Mouse (Mus musculus): Measurements from ENCODE around the gene Rccd1. TPM values are rescaled to one million over a fixed set of nuclear protein-coding genes. Genes with fewer than 3 reads are reported as not detected.

Gene Rccd1
- polyA plus RNA-seq, 1 experiment from 2014 or later: 16.1 TPM

DNA sequence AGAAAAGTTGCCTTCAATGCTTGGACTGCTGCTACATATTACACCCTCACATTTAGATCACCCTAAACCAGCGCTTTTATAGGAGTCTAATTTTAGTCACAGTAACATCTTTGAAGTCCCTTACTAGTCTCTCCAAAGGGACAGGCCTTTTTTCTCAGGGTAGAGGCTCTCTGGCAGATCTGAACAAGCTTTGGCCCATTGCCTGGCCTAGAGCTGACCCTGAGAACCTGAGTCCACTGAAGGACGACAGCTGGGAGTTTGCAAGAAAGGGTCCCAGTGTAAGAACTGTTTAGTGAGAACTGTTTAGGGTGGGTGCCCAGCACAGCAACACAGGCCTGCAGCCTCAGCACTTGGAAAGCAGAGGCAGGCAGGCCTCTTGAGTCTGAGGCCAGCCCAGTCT is 41.5 kb upstream of the Rccd1 start:
- Histone ChIP-seq H3K9ac (no peak overlapping the region), H3K4me3 (no peak overlapping the region), H3K4me2 (no peak overlapping the region), H3K27ac (no peak overlapping the region), H3K4me1 (replicated peaks) (peaks cover 19% of the 10 kb centered on the region), H3K27me3 (no peaks in the 10 kb centered on the region), H3K9me3 (no peaks in the 10 kb centered on the region), H3K36me3 (peaks cover 78% of the 10 kb centered on the region)
- WGBS: 79% methylated on average over 2 of the region's 2 CpGs
- ATAC-seq (ENCODE audit: low FRiP score): no peak

DNA sequence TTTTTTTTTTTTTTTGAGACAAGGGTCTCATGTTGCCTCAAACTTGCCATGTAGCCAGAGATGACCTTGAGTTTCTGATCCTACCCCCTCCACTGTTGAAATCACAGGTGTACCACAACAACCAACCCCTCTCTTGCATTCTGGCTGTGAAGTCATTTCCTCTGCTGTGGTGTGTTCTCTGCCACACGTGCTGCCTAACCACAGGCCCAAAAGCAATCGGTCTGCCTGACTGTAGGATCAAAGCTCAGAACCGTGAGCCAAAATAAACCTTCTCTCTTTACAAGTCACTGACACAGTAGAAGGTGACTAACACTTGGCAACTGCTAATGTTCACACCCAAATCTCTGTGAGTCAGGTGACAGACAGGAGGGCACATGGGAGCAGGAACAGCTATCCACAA is 36.2 kb upstream of the Rccd1 start:
- Histone ChIP-seq H3K27me3 (no peaks in the 10 kb centered on the region), H3K36me3 (peaks cover 98% of the 10 kb centered on the region), H3K4me1 (replicated peaks) (peaks cover 11% of the 10 kb centered on the region), H3K27ac (no peak overlapping the region), H3K4me3 (no peak overlapping the region), H3K9ac (no peak overlapping the region), H3K4me2 (no peak overlapping the region), H3K9me3 (no peaks in the 10 kb centered on the region)
- WGBS: 80% methylated on average over 3 of the region's 3 CpGs
- ATAC-seq (ENCODE audit: low FRiP score): no peak

DNA sequence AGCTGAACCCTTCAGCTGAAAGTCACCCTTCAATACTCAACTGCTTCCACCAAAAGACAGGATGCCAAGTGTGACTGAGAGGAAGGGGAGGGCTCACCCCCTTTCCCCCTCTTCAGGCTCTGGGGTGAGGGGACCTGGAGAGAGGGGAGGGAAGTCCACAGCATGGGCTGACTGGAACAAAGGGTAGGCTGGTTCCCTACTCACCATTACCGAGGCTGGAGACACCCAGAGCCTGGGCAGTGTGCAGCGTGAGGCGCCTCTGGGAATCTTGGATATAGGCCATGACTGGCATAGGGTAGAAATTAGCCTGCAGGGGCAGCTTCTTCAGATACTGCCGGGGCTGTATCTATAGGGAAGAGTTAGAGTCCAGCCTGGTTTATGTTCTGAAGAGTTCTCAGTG is 33.8 kb upstream of the Rccd1 start:
- Histone ChIP-seq H3K4me1 (replicated peaks) (peaks cover 11% of the 10 kb centered on the region), H3K9ac (no peak overlapping the region), H3K27me3 (no peaks in the 10 kb centered on the region), H3K9me3 (no peaks in the 10 kb centered on the region), H3K27ac (no peak overlapping the region), H3K36me3 (peaks cover 92% of the 10 kb centered on the region), H3K4me2 (no peak overlapping the region), H3K4me3 (no peak overlapping the region)
- ATAC-seq (ENCODE audit: low FRiP score): no peak
- whole genome bisulfite sequencing: 60% methylated on average over 4 of the region's 4 CpGs

DNA sequence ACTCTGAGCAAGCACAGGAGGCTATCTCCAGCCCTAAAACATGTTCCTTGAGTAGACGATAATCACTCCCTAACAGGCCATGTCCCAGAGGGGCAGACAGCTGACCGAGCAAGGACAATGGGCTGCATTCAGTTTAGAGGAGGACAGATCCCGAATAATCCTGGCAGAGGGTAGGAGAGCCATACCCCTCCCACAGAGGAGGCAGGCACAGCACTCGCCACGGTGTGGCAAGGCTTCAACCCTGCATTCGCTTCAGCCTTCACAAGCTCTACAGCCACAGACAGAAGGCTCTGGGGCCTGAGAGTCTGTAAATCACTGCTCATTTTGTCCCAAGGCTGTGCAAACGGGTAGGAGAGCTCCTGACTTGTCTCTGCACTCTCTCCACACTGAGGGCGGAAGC is 32.9 kb upstream of the Rccd1 start:
- Histone ChIP-seq H3K4me2 (no peak overlapping the region), H3K9me3 (no peaks in the 10 kb centered on the region), H3K9ac (no peak overlapping the region), H3K27me3 (no peaks in the 10 kb centered on the region), H3K4me1 (replicated peaks) (peaks cover 11% of the 10 kb centered on the region), H3K27ac (peak overlapping the region; percentile 23; the same call in 1 of the 2 replicates), H3K4me3 (no peak overlapping the region), H3K36me3 (peaks cover 92% of the 10 kb centered on the region)
- WGBS: 22% methylated on average over 8 of the region's 8 CpGs
- peak; percentile 32; the same call in 1 of the 2 replicates for ATAC-seq (ENCODE audit: low FRiP score)

DNA sequence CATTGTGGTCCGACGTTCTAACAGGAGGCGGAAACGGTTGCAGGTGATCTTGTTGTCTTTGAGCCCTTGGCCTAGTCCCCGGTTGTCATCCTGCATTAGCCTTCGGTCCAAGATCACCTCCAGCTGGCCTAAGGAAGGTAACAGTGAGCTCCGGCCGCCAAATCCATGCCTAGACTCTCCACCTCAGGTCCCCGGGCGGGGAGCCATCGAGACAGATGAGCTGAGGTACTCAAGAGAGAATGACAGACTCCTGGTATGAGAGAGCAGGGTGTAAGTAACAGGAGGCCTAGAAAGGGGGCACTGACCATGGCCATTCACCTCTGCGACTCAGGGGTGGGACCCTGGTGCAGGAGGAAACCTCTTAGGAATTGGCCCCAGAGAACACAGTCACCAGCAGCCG is 32.1 kb upstream of the Rccd1 start:
- Histone ChIP-seq H3K36me3 (peaks cover 90% of the 10 kb centered on the region), H3K4me3 (no peak overlapping the region), H3K9me3 (no peaks in the 10 kb centered on the region), H3K9ac (peak overlapping the region; percentile 24; the same call in 1 of the 2 replicates), H3K27ac (no peak overlapping the region), H3K4me2 (no peak overlapping the region), H3K27me3 (no peaks in the 10 kb centered on the region), H3K4me1 (replicated peaks) (peaks cover 11% of the 10 kb centered on the region)
- no peak for ATAC-seq (ENCODE audit: low FRiP score)
- 91% methylated on average over 13 of the region's 13 CpGs for WGBS

DNA sequence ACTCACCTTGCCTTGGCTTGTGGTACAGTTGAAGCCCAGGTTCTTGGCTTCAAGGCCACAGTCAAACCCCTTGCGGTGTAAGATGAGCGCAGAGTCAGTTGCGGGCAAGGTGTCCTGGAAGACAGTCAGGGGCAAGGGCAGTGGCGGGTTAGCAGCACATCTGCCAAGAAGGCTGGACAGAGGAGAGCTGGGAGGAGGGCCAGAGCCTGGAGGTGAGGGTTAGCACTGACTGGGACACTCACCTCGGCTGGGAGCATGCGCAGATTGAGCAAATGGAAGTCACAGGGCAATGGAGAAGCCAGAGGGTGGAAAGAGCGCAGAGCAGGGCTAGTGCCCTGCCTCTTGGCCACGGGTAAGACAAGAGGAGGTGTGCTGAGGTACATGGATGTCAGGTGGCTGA is 28.7 kb upstream of the Rccd1 start:
- Histone ChIP-seq H3K4me3 (no peak overlapping the region), H3K9ac (no peak overlapping the region), H3K4me2 (no peak overlapping the region), H3K27ac (no peak overlapping the region), H3K9me3 (no peaks in the 10 kb centered on the region), H3K4me1 (replicated peaks) (peaks cover 11% of the 10 kb centered on the region), H3K27me3 (no peaks in the 10 kb centered on the region), H3K36me3 (peaks cover 72% of the 10 kb centered on the region)
- ATAC-seq (ENCODE audit: low FRiP score): no peak
- WGBS: 95% methylated on average over 8 of the region's 8 CpGs

DNA sequence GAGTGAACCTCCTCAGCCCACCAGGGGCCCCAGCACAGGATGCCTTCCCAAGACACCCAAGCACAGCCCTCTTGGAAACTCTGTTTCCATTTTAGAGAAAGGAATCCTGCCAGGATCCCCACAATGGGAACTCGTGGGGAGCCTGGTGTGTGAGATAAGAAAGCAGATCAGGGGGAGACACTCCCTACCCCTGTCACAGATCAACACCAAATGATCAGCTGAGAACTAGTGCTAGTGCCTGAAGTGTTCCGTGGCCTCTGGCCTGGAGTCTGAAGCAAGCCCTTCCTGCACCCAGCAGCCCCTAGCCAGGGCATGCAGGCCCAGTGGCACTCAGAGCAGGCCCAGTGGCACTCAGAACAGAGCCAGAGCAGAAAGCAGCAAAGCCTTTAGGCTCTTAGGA is 26.6 kb upstream of the Rccd1 start:
- Histone ChIP-seq H3K27me3 (no peaks in the 10 kb centered on the region), H3K27ac (no peak overlapping the region), H3K4me3 (no peak overlapping the region), H3K36me3 (peaks cover 52% of the 10 kb centered on the region), H3K4me1 (replicated peaks) (no peaks in the 10 kb centered on the region), H3K9ac (no peak overlapping the region), H3K9me3 (no peaks in the 10 kb centered on the region), H3K4me2 (no peak overlapping the region)
- 85% methylated on average over 2 of the region's 2 CpGs for WGBS
- ATAC-seq (ENCODE audit: low FRiP score): no peak

DNA sequence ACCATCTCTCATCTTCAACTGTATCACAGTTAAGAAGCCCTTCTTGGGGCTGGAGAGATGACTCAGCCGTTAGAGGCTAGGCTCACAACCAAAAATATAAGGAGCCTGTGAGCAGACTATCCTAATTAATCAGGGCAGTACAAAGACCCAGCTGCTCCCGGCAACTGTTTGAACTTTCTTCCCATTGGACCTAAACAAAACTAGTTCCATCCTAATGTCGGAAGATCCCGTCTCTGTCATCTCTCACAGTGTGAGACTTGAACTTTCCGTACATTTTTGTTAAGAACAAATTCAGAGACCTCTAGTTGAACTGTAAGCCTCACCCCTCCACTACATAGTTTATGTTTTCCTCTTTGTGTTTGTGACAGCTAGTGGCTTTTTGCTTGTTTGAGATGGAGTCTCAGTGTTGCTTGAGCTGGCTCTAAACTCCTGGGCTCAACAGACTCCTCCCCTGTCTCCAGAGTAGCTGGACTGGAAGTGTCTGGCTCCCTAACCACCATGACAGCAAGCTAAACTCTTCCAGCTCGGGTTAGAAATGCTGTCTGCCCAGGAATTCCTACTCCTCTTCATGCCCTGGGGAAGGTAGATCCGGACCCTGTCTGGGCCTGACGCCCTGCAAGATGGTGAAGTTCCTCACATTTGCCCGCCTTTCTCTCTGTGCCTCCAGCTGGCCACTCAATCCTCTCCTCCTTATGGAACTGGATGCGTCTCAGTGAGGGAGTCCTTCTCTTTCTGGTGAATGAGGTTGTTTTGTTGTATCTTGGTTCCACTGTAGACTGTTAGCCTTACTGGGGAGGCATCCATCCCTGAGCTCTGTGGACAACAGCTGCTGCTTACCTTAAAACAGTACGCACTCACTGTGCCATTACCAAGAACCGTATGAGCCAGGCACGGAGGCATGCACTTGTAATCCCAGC is 23.7 kb upstream of the Rccd1 start:
- H3K9me3 ChIP-seq: no peaks in the 10 kb centered on the region
- H3K4me2 ChIP-seq: no peak overlapping the region
- 71% methylated on average over 13 of the region's 13 CpGs for WGBS
- H3K4me3 ChIP-seq: no peak overlapping the region
- no peaks in the 10 kb centered on the region for H3K27me3 ChIP-seq
- no peak overlapping the region for H3K27ac ChIP-seq
- no peak overlapping the region for H3K9ac ChIP-seq
- H3K4me1 ChIP-seq (replicated peaks): peaks cover 8% of the 10 kb centered on the region
- no peak for ATAC-seq (ENCODE audit: low FRiP score)
- H3K36me3 ChIP-seq: peaks cover 36% of the 10 kb centered on the region

DNA sequence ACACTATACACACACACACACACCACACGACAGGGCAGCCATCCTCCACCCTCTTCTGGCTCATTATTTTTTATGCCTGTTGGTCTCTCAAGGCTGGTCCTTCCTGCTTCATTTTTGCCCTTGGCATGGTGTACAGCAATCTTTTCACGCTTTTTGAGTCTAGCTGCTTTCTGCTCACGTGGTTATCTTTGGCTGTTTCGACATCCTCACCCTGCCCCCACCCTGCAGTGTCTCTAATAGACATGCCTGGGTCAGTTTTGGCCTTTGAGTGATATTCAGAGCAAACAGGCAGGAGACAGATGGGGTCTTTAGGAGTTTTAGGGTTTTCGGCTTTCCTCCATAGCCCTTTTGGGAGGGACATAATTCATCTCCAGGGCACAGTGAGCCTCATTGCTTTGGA is 22.6 kb upstream of the Rccd1 start:
- Histone ChIP-seq H3K4me2 (no peak overlapping the region), H3K27ac (no peak overlapping the region), H3K36me3 (peaks cover 26% of the 10 kb centered on the region), H3K4me1 (replicated peaks) (peaks cover 18% of the 10 kb centered on the region), H3K9ac (no peak overlapping the region), H3K27me3 (no peaks in the 10 kb centered on the region), H3K4me3 (no peak overlapping the region), H3K9me3 (no peaks in the 10 kb centered on the region)
- WGBS: 90% methylated on average over 5 of the region's 5 CpGs
- ATAC-seq (ENCODE audit: low FRiP score): no peak

DNA sequence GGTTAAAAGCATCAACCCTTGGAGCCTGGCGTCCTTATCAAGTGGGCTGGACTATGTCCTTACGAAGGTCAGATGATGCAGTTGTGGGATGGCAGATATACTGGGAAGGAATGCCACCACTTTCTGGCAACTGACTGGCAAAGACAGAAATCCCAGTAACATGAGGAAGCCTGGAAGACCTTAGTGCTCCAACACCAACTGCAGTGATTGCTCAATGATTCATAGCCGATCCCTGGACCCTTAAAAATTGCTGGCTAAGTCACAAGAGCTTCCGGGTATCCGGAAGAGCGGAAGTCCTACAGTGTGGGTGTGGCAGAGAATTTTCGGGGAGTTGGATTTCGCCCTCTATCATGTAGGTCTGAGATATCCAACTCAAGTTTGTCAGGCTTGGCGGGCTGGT is 21.9 kb upstream of the Rccd1 start:
- Histone ChIP-seq H3K4me3 (no peak overlapping the region), H3K9me3 (no peaks in the 10 kb centered on the region), H3K27ac (no peak overlapping the region), H3K9ac (no peak overlapping the region), H3K4me1 (replicated peaks) (peaks cover 24% of the 10 kb centered on the region), H3K36me3 (peaks cover 20% of the 10 kb centered on the region), H3K27me3 (no peaks in the 10 kb centered on the region), H3K4me2 (no peak overlapping the region)
- WGBS: 95% methylated on average over 9 of the region's 9 CpGs
- ATAC-seq (ENCODE audit: low FRiP score): no peak

DNA sequence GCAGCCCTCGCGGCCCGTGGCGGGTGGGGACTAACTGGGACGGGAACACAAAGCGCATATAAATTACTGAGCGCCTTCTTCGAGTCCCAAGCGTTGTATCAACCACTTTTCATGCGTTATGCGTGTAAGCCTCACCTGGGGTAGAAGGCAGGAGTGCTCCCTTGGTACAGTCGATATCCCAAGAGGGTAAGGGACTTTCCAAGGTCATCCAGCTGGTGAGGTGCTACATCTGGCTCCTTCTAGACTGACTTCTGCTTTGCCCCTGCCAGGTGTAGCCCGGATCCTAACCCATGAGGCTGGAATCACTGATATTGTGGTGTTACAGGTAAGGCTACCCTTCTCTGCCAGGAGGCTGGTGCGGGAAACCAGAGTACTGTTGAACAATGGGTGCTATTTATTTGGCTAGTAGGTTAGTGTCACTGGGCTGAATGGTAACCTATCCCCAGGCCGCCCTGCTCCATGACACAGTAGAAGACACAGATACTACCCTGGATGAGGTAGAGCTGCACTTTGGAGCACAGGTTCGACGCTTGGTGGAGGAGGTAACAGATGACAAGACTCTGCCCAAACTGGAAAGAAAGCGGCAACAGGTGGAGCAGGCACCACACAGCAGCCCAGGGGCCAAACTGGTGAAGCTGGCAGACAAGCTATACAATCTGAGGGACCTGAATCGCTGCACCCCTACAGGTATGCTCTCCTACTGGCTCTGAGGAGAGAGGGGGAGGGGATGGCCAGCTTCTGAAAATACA is 19.2 kb upstream of the Rccd1 start:
- peak; percentile 15 for ATAC-seq (ENCODE audit: low FRiP score)
- 28% methylated on average over 19 of the region's 19 CpGs for WGBS

DNA sequence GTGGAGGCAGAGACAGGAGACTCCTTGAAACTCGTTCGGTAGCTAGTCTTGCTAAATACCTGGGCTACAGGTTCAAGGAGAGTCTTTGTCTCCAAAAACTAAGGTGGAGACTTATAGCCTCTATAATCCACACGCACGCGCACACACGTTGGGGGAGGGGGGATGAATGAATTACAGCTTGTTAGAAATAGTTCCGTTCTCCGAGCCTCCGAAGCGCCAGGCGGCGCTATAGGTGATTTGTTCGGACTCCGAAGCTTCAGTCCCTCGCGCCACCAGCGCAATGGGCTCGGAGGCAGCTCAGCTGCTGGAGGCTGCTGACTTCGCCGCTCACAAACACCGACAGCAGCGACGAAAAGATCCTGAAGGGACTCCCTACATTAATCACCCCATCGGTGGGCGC is 18.6 kb upstream of the Rccd1 start, which contains the start of gene Hddc3:
Gene Hddc3 (plus strand): TSS at position 247 of the 400 bp plus-strand sequence.
- peaks cover 6% of the 10 kb centered on the region; the same call in 1 of the 2 replicates for H3K36me3 ChIP-seq
- H3K9ac ChIP-seq: peak within 1 kb of the TSS; percentile 77
- H3K27ac ChIP-seq: peak within 1 kb of the TSS; percentile 87
- peak; percentile 36 for ATAC-seq (ENCODE audit: low FRiP score)
- H3K4me3 ChIP-seq: peak within 1 kb of the TSS; percentile 51
- H3K4me1 ChIP-seq (replicated peaks): peaks cover 48% of the 10 kb centered on the region
- under 1% methylated on average over 25 of the region's 25 CpGs for WGBS
- no peaks in the 10 kb centered on the region for H3K27me3 ChIP-seq
- peak within 1 kb of the TSS; percentile 79 for H3K4me2 ChIP-seq
- no peaks in the 10 kb centered on the region for H3K9me3 ChIP-seq

More for the DNA sequence above, 19.2 kb upstream of the Rccd1 start:
- Histone ChIP-seq H3K4me2 (peak overlapping the region; percentile 79), H3K4me1 (replicated peaks) (peaks cover 43% of the 10 kb centered on the region), H3K9ac (peak overlapping the region; percentile 77), H3K27me3 (no peaks in the 10 kb centered on the region), H3K4me3 (peak overlapping the region; percentile 51), H3K9me3 (no peaks in the 10 kb centered on the region), H3K27ac (peak overlapping the region; percentile 87), H3K36me3 (peaks cover 5% of the 10 kb centered on the region; the same call in 1 of the 2 replicates)
